Mouse (Mus musculus): ENCODE measurements around the gene Scmh1.

DNA sequence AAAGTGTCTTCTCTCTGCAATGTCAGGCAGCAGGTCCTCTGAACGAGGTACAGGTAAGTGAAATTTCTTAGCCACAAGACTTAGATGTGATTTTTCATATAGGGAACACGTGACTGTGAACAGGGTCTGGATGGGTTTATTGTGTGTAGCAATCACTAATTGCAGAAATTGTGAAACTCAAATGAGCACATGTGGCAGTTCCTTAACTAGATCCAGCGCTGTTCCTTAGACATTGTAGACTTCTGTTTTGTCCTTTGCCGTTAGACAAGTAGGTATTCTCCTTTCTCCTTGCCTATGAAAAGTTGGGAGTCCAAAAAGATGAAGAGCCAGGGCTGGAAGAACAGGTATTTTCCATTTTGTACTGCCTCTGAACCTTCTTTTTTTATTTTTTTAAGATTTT lies 106.1 kb downstream of the Scmh1 start:
- TF ChIP-seq POLR2A (IDR thresholded peaks at IDR 0.05; ENCODE audit: borderline replicate concordance, low read depth, low read length), result no peak
- TF ChIP-seq CTCF (IDR thresholded peaks at IDR 0.05; ENCODE audit: low read depth, low read length), result no peak

All from bone marrow macrophage, adult 2 months (primary cell).